Mouse (Mus musculus): ENCODE results near the gene Dgcr2. TPM values are rescaled to one million over a fixed set of nuclear protein-coding genes. Genes with fewer than 3 reads are reported as not detected.

The Dgcr2 gene
- total and polyA plus RNA-seq, 2 experiments from 2014 or later: 94.0 to 178 TPM

- Histone ChIP-seq H3K27me3 (ENCODE audit: insufficient read depth, low read length) (peaks cover 8% of the 10 kb centered on the region; the same call in 1 of the 2 replicates), H3K4me3 (ENCODE audit: low read depth, low read length) (peak within 1 kb of the TSS; percentile 72), H3K27ac (ENCODE audit: low read depth, low read length) (peak within 1 kb of the TSS; percentile 87), H3K9me3 (ENCODE audit: low read length) (no peaks in the 10 kb centered on the region), H3K4me1 (ENCODE audit: insufficient read depth, low read length) (peaks cover 12% of the 10 kb centered on the region; the same call in 1 of the 2 replicates), H3K9ac (replicated peaks; ENCODE audit: low read length, poor library complexity, severe bottlenecking) (peak within 1 kb of the TSS; percentile 83), H3K4me2 (ENCODE audit: low read depth, low read length, poor library complexity, severe bottlenecking) (peak within 1 kb of the TSS; percentile 89), H3K36me3 (ENCODE audit: insufficient read depth, low read length) (0 out of 2 replicates have a peak, but pooled peaks cover 4% of the 10 kb centered on the region)
- no peak for ATAC-seq (ENCODE audit: low FRiP score)
- DNase-seq (ENCODE audit: low spot score): peak; percentile 31
- no peak for TF ChIP-seq CTCF (IDR thresholded peaks at IDR 0.05)
- WGBS: 18% methylated on average over 7 of the region's 7 CpGs
Measured at GRCm38 (mm10) chr16:17832821-17833220, 65.5 kb downstream of the Dgcr2 start, which contains the start of gene B830017H08Rik. Gene B830017H08Rik (plus strand): TSS chr16:17833121.

GRCm38 (mm10) chr16:17831781-17832180 is 66.6 kb downstream of the Dgcr2 start:
- peak; percentile 49 for DNase-seq (ENCODE audit: low spot score)
- 13% methylated on average over 11 of the region's 11 CpGs for WGBS
- H3K9ac ChIP-seq (replicated peaks; ENCODE audit: low read length, poor library complexity, severe bottlenecking): no peak overlapping the region
- H3K4me3 ChIP-seq (ENCODE audit: low read depth, low read length): no peak overlapping the region
- H3K4me2 ChIP-seq (ENCODE audit: low read depth, low read length, poor library complexity, severe bottlenecking): no peak overlapping the region
- peaks cover 12% of the 10 kb centered on the region; the same call in 1 of the 2 replicates for H3K4me1 ChIP-seq (ENCODE audit: insufficient read depth, low read length)
- peaks cover 8% of the 10 kb centered on the region; the same call in 1 of the 2 replicates for H3K27me3 ChIP-seq (ENCODE audit: insufficient read depth, low read length)
- H3K36me3 ChIP-seq (ENCODE audit: insufficient read depth, low read length): no peaks in the 10 kb centered on the region
- TF ChIP-seq CTCF (IDR thresholded peaks at IDR 0.05): peak; percentile 61
- ATAC-seq (ENCODE audit: low FRiP score): no peak
- H3K9me3 ChIP-seq (ENCODE audit: low read length): no peaks in the 10 kb centered on the region
- H3K27ac ChIP-seq (ENCODE audit: low read depth, low read length): no peak overlapping the region

GRCm38 (mm10) chr16:17830385-17831178 is 67.8 kb downstream of the Dgcr2 start:
- no peak for TF ChIP-seq CTCF (IDR thresholded peaks at IDR 0.05)
- Histone ChIP-seq H3K4me3 (ENCODE audit: low read depth, low read length) (no peak overlapping the region), H3K36me3 (ENCODE audit: insufficient read depth, low read length) (no peaks in the 10 kb centered on the region), H3K27me3 (ENCODE audit: insufficient read depth, low read length) (peaks cover 8% of the 10 kb centered on the region; the same call in 1 of the 2 replicates), H3K27ac (ENCODE audit: low read depth, low read length) (no peak overlapping the region), H3K9ac (replicated peaks; ENCODE audit: low read length, poor library complexity, severe bottlenecking) (no peak overlapping the region), H3K9me3 (ENCODE audit: low read length) (no peaks in the 10 kb centered on the region), H3K4me2 (ENCODE audit: low read depth, low read length, poor library complexity, severe bottlenecking) (no peak overlapping the region), H3K4me1 (ENCODE audit: insufficient read depth, low read length) (peaks cover 12% of the 10 kb centered on the region; the same call in 1 of the 2 replicates)
- DNase-seq (ENCODE audit: low spot score): no peak
- ATAC-seq (ENCODE audit: low FRiP score): no peak
- whole genome bisulfite sequencing: 55% methylated on average over 10 of the region's 10 CpGs

DNA sequence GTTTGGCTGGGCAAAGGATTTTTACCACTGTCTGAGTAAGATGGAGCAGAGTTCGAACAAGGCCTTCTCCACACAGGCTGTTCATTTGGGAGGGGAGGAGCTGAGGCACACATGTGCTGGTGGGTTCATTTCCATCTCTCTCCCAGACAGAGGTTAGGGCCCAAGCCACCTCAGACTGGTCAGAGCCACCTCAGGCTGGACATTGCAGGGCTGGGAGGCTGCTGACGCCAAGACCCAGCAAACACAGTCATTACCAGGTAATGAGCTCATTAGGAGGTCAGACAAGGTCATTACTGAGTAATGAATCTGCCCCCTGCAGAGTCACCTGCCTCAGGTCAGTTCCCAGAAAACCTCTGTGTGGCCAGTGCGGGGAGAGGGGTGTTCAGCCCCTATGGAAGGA is 69.5 kb downstream of the Dgcr2 start:
- peaks cover 7% of the 10 kb centered on the region; the same call in 1 of the 2 replicates for H3K4me1 ChIP-seq (ENCODE audit: insufficient read depth, low read length)
- no peaks in the 10 kb centered on the region for H3K9me3 ChIP-seq (ENCODE audit: low read length)
- H3K27ac ChIP-seq (ENCODE audit: low read depth, low read length): no peak overlapping the region
- no peaks in the 10 kb centered on the region for H3K36me3 ChIP-seq (ENCODE audit: insufficient read depth, low read length)
- no peak for DNase-seq (ENCODE audit: low spot score)
- no peak overlapping the region for H3K4me3 ChIP-seq (ENCODE audit: low read depth, low read length)
- H3K27me3 ChIP-seq (ENCODE audit: insufficient read depth, low read length): peaks cover 8% of the 10 kb centered on the region; the same call in 1 of the 2 replicates
- no peak for TF ChIP-seq CTCF (IDR thresholded peaks at IDR 0.05)
- no peak overlapping the region for H3K4me2 ChIP-seq (ENCODE audit: low read depth, low read length, poor library complexity, severe bottlenecking)
- H3K9ac ChIP-seq (replicated peaks; ENCODE audit: low read length, poor library complexity, severe bottlenecking): no peak overlapping the region
- 73% methylated on average over 3 of the region's 3 CpGs for WGBS
- no peak for ATAC-seq (ENCODE audit: low FRiP score)

DNA sequence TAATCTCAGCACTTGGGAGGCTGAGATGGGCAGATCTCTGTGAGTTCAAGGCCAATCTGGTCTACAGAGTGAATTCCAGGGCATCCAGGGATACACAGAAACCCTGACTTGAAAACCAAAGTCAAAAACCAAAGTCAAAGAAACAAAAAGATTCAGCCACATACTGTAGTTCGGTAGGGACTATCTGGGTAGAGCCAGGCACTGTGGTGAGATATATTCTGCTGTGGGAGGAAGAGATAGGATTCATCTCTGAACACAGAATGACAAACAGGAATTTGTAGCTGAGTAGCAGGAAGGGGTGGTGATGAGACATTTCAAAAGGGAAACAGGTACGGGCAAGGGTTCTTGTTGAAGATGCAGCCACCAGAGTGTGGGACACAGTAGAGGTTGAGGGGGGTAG is 70.1 kb downstream of the Dgcr2 start:
- no peak overlapping the region for H3K4me3 ChIP-seq (ENCODE audit: low read depth, low read length)
- H3K4me2 ChIP-seq (ENCODE audit: low read depth, low read length, poor library complexity, severe bottlenecking): no peak overlapping the region
- no peak overlapping the region for H3K9ac ChIP-seq (replicated peaks; ENCODE audit: low read length, poor library complexity, severe bottlenecking)
- no peaks in the 10 kb centered on the region for H3K36me3 ChIP-seq (ENCODE audit: insufficient read depth, low read length)
- peaks cover 8% of the 10 kb centered on the region; the same call in 1 of the 2 replicates for H3K27me3 ChIP-seq (ENCODE audit: insufficient read depth, low read length)
- H3K9me3 ChIP-seq (ENCODE audit: low read length): no peaks in the 10 kb centered on the region
- peaks cover 7% of the 10 kb centered on the region; the same call in 1 of the 2 replicates for H3K4me1 ChIP-seq (ENCODE audit: insufficient read depth, low read length)
- ATAC-seq (ENCODE audit: low FRiP score): no peak
- no peak for TF ChIP-seq CTCF (IDR thresholded peaks at IDR 0.05)
- WGBS: 89% methylated on average over 2 of the region's 2 CpGs
- H3K27ac ChIP-seq (ENCODE audit: low read depth, low read length): no peak overlapping the region
- DNase-seq (ENCODE audit: low spot score): no peak

DNA sequence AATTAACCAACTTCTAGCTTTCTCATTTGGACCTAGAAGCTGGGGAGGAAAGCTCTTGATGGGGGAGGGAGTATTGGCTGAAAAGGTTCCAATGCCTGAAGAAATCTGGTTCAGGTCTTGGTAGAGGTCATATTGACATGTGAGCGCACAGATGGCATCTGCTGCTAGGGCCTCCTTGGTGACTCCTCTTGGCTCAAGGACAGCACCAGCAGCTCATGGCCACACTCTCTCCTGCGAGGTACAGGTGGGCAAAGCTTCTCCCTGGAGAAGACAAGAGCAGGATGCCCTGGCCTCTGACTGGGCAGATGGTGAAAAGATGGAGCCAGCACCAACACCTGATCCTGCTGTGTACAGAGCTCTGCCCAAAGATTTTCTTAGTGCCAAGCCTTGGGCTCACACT is 71.9 kb downstream of the Dgcr2 start:
- Histone ChIP-seq H3K4me1 (ENCODE audit: insufficient read depth, low read length) (0 out of 2 replicates have a peak, but pooled peaks cover under 1% of the 10 kb centered on the region), H3K36me3 (ENCODE audit: insufficient read depth, low read length) (no peaks in the 10 kb centered on the region), H3K9ac (replicated peaks; ENCODE audit: low read length, poor library complexity, severe bottlenecking) (no peak overlapping the region), H3K27ac (ENCODE audit: low read depth, low read length) (no peak overlapping the region), H3K4me3 (ENCODE audit: low read depth, low read length) (no peak overlapping the region), H3K27me3 (ENCODE audit: insufficient read depth, low read length) (peaks cover 5% of the 10 kb centered on the region; the same call in 1 of the 2 replicates), H3K4me2 (ENCODE audit: low read depth, low read length, poor library complexity, severe bottlenecking) (no peak overlapping the region), H3K9me3 (ENCODE audit: low read length) (no peaks in the 10 kb centered on the region)
- no peak for DNase-seq (ENCODE audit: low spot score)
- WGBS: 81% methylated on average over 2 of the region's 2 CpGs
- TF ChIP-seq CTCF (IDR thresholded peaks at IDR 0.05): no peak
- ATAC-seq (ENCODE audit: low FRiP score): no peak

Data from midbrain, postnatal 0 days (tissue).